Mouse (Mus musculus) spleen, postnatal 14 days (tissue): ENCODE measurements around the gene Gtf2ird2.

Source experiments
- DNase-seq, 2 experiments: peaks; one replicate each; pipeline ENCODE4 v3.0.0; 2021 to 2022; ENCODE audit warnings: low spot score in 2 of 2

Gtf2ird2 gene

GRCm38 (mm10) chr5:134234205-134234604 is 50.4 kb downstream of the Gtf2ird2 start:
- DNase-seq, result no peak

GRCm38 (mm10) chr5:134235111-134235510 is 51.3 kb downstream of the Gtf2ird2 start:
- DNase-seq, result no peak

- no peak for DNase-seq
Measured at GRCm38 (mm10) chr5:134236241-134236640, 52.4 kb downstream of the Gtf2ird2 start.

GRCm38 (mm10) chr5:134236796-134237195 is 53.0 kb downstream of the Gtf2ird2 start:
- peak; percentile 37 to 56 for DNase-seq

GRCm38 (mm10) chr5:134237508-134237907 is 53.7 kb downstream of the Gtf2ird2 start:
- no peak for DNase-seq

- DNase-seq, result no peak
Measured at GRCm38 (mm10) chr5:134237936-134238760, 54.3 kb downstream of the Gtf2ird2 start.

- no peak for DNase-seq
Measured at GRCm38 (mm10) chr5:134241831-134242230, 58.0 kb downstream of the Gtf2ird2 start.

GRCm38 (mm10) chr5:134243661-134244436 is 60.0 kb downstream of the Gtf2ird2 start:
- DNase-seq, result no peak

- no peak for DNase-seq
Measured at GRCm38 (mm10) chr5:134244890-134245289, 61.1 kb downstream of the Gtf2ird2 start.

- no peak for DNase-seq
Measured at GRCm38 (mm10) chr5:134246146-134246545, 62.3 kb downstream of the Gtf2ird2 start.

- no peak for DNase-seq
Measured at GRCm38 (mm10) chr5:134248608-134249244, 64.9 kb downstream of the Gtf2ird2 start.

GRCm38 (mm10) chr5:134249245-134249649 is 65.4 kb downstream of the Gtf2ird2 start:
- no peak for DNase-seq

GRCm38 (mm10) chr5:134250601-134251000 is 66.8 kb downstream of the Gtf2ird2 start:
- no peak for DNase-seq

- no peak for DNase-seq
Measured at GRCm38 (mm10) chr5:134251083-134251482, 67.3 kb downstream of the Gtf2ird2 start.

GRCm38 (mm10) chr5:134253806-134254205 is 70.0 kb downstream of the Gtf2ird2 start:
- no peak for DNase-seq

- DNase-seq, result no peak
Measured at GRCm38 (mm10) chr5:134255294-134255693, 71.5 kb downstream of the Gtf2ird2 start.

- DNase-seq, result no peak
Measured at GRCm38 (mm10) chr5:134257349-134258031, 73.7 kb downstream of the Gtf2ird2 start.

- DNase-seq, result no peak
Measured at GRCm38 (mm10) chr5:134258395-134258794, 74.6 kb downstream of the Gtf2ird2 start.

GRCm38 (mm10) chr5:134258934-134259333 is 75.1 kb downstream of the Gtf2ird2 start:
- no peak for DNase-seq

- no peak for DNase-seq
Measured at GRCm38 (mm10) chr5:134260001-134260636, 76.3 kb downstream of the Gtf2ird2 start.

GRCm38 (mm10) chr5:134265890-134266289 is 82.1 kb downstream of the Gtf2ird2 start:
- DNase-seq, result no peak
